Mouse (Mus musculus) cortical plate, adult 2 months (tissue): ENCODE measurements around the gene G3bp1.

Experiments used
- CTCF ChIP-seq: fragments of 200-500 bp; IDR thresholded peaks from 2 replicates; pipeline ENCODE4 v1.5.1; 2011; ENCODE audit warnings: mild to moderate bottlenecking, control low read depth, low read length; ENCODE audit not compliant: insufficient read depth; ENCODE audit errors: extremely low read depth
- POLR2A ChIP-seq: fragments of 200-500 bp; IDR thresholded peaks from 2 replicates; pipeline ENCODE4 v1.6.1; 2011; ENCODE audit warnings: mild to moderate bottlenecking, low read length, control low read depth; ENCODE audit not compliant: insufficient read depth; ENCODE audit errors: extremely low read depth

GRCm38 (mm10) chr11:55453640-55454039, 15.8 kb upstream of the G3bp1 start:
- TF ChIP-seq CTCF (no peak), POLR2A (no peak)
